Mouse (Mus musculus) embryonic facial prominence, embryonic 11.5 days (tissue): ENCODE results near the gene Plch1. TPM values are rescaled to one million over a fixed set of nuclear protein-coding genes. Genes with fewer than 3 reads are reported as not detected.

Source experiments
- ATAC-seq: fragments of 200-750 bp; cut with Nextera tagmentation; replicated peaks from 2 replicates; pipeline ENCODE4 v1.8.0; 2017; ENCODE audit warnings: low read depth; ENCODE audit not compliant: insufficient number of reproducible peaks, low FRiP score, low TSS enrichment
- DNase-seq: peaks from one replicate; pipeline ENCODE4 v3.0.0-alpha.2; 2015; ENCODE audit warnings: low spot score
- H3K27ac ChIP-seq: fragments of 300-500 bp; sonication (generic); replicated peaks from 2 replicates; pipeline ENCODE4 v1.5.1; 2014; ENCODE audit warnings: mild to moderate bottlenecking, low read depth, low read length, control low read depth
- H3K27me3 ChIP-seq: fragments of 300-500 bp; sonication (generic); 2 replicates; pipeline ENCODE4 v1.6.1; 2014; ENCODE audit warnings: mild to moderate bottlenecking, low read length, moderate library complexity, mixed read lengths; ENCODE audit not compliant: control insufficient read depth, insufficient read depth
- H3K36me3 ChIP-seq: fragments of 300-500 bp; sonication (generic); replicated peaks from 2 replicates; pipeline ENCODE4 v1.6.1; 2014; ENCODE audit warnings: low read depth, mild to moderate bottlenecking, low read length, moderate library complexity, mixed read lengths; ENCODE audit not compliant: control insufficient read depth, insufficient read depth
- H3K4me1 ChIP-seq: fragments of 300-500 bp; sonication (generic); 2 replicates; pipeline ENCODE4 v1.6.1; 2014; ENCODE audit warnings: low read length, mixed read lengths; ENCODE audit not compliant: control insufficient read depth, insufficient read depth
- H3K4me2 ChIP-seq: fragments of 300-500 bp; sonication (generic); 2 replicates; pipeline ENCODE4 v1.6.1; 2014; ENCODE audit warnings: low read depth, mild to moderate bottlenecking, control low read depth, low read length, moderate library complexity
- H3K4me3 ChIP-seq: fragments of 300-500 bp; sonication (generic); 2 replicates; pipeline ENCODE4 v1.5.1; 2014; ENCODE audit warnings: low read depth, low read length, control low read depth
- H3K9ac ChIP-seq: fragments of 300-500 bp; sonication (generic); replicated peaks from 2 replicates; pipeline ENCODE4 v1.6.1; 2014; ENCODE audit warnings: mild to moderate bottlenecking, control low read depth, low read length
- H3K9me3 ChIP-seq: fragments of 300-500 bp; sonication (generic); replicated peaks from 2 replicates; pipeline ENCODE4 v1.6.1; 2016; ENCODE audit warnings: mild to moderate bottlenecking, low read length, inconsistent platforms, mixed read lengths; ENCODE audit not compliant: control insufficient read depth
- WGBS: fragments of 180-500 bp; shearing (Covaris S2); extraction: QIAGEN DNeasy Blood & Tissue Kit; methylation state at CpG from one replicate; pipeline ENCODE4 v1.1.7; 2014; 5-methylcytosine and 5-hydroxymethylcytosine counted together
- polyA plus RNA-seq: library from polyadenylated mRNA; unstranded; fragments of >200 nt; fragmentation: Nextera tagmentation; extraction: Ambion mirVana; gene quantifications from 2 replicates; pipeline ENCODE4 v1.2.1, GENCODE M21; 2014

The Plch1 gene
- polyA plus RNA-seq, 1 experiment from 2014 or later: 13.8 TPM

DNA sequence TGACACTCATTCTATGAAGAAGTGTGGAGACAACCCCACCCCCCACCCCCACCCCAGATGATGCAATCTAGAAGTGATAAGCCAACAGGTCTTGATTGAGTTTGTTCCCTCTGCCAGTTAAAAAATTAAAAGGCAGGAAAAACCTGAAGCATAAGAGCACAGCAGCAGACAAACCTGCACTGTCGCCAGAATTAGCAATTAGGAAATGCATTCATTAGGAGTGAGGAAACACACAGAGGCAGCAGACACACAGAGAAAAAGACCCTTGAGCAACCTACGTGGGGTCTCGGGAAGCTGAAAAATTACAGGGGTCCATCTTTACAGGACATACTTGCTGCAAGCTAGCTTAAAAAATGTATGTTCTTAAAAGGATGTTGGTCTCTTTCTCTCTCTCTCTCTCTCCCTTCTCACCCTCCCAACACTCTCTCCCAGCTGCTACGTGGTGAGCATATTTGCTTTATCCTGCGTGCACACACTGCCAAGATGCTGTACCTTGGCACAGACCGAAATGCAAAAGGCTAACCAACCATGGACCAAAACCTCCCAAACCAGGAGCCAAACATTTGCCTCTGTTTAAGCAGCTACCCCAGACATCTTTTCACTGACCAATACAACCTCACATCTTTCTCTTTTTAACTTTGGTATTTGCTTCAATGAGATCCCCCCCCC is 234.6 kb downstream of the Plch1 start:
- H3K9me3 ChIP-seq: no peaks in the 10 kb centered on the region
- no peak overlapping the region for H3K4me2 ChIP-seq
- DNase-seq: no peak
- no peak overlapping the region for H3K27ac ChIP-seq
- H3K27me3 ChIP-seq: no peaks in the 10 kb centered on the region
- H3K4me3 ChIP-seq: no peak overlapping the region
- no peaks in the 10 kb centered on the region for H3K4me1 ChIP-seq
- H3K36me3 ChIP-seq: no peaks in the 10 kb centered on the region
- no peak for ATAC-seq
- WGBS: 77% methylated on average over 6 of the region's 6 CpGs
- no peak overlapping the region for H3K9ac ChIP-seq

Other genes with a start within 250 kb of the Plch1 start
- gene E130311K13Rik, start 30.0 kb upstream of the Plch1 start, polyA plus RNA-seq: 3.8 and 3.9 TPM in 2 replicates
- 12.5 and 14.8 TPM in 2 replicates for gene Slc33a1, start 65.3 kb upstream of the Plch1 start, polyA plus RNA-seq
- gene Gmps, start 76.6 kb upstream of the Plch1 start, polyA plus RNA-seq: 76.0 and 81.8 TPM in 2 replicates
- gene Vmn2r1, start 182.1 kb upstream of the Plch1 start, polyA plus RNA-seq: 0.03 and 0.07 TPM in 2 replicates
- 0.04 and 0.07 TPM in 2 replicates for gene Vmn2r2, start 242.5 kb upstream of the Plch1 start, polyA plus RNA-seq